Mouse (Mus musculus): ENCODE measurements at regions not wholly inside any gene's neighbourhood (a gene's known extent, or its start where the extent isn't known, plus 50 kb on each side); places are given as distances from the start of the nearest gene placed in this dataset.

GRCm38 (mm10) chr3:80204821-80205220 is 320.5 kb downstream of the Fam198b start:
- no peak overlapping the region for H3K27ac ChIP-seq (ENCODE audit: control insufficient read depth, low read depth, low read length)
- DNase-seq (ENCODE audit: low read depth, low spot score) = no peak
- no peaks in the 10 kb centered on the region for H3K36me3 ChIP-seq (ENCODE audit: control insufficient read depth in 1 of 2, insufficient read depth in 2 of 2, low read length in 2 of 2)
- no peak for TF ChIP-seq TCF12 (IDR thresholded peaks at IDR 0.05; ENCODE audit: low read depth, low read length)
- TF ChIP-seq ZNF384 (IDR thresholded peaks at IDR 0.05; ENCODE audit: low read depth, low read length) = no peak
- no peak for TF ChIP-seq MAX (IDR thresholded peaks at IDR 0.05; ENCODE audit: low read length)
- TF ChIP-seq MYB (IDR thresholded peaks at IDR 0.05; ENCODE audit: low read depth, low read length) = no peak
- no peak for TF ChIP-seq GATA1 (IDR thresholded peaks at IDR 0.05; ENCODE audit: low read depth, low read length)
- no peak for TF ChIP-seq MYC (IDR thresholded peaks at IDR 0.05; ENCODE audit: low read depth, low read length)
- TF ChIP-seq ELF1 (IDR thresholded peaks at IDR 0.05; ENCODE audit: low read depth, low read length) = no peak
- TF ChIP-seq MAZ (IDR thresholded peaks at IDR 0.05; ENCODE audit: low read depth, low read length) = no peak
- TF ChIP-seq BHLHE40 (IDR thresholded peaks at IDR 0.05; ENCODE audit: borderline replicate concordance, low read depth, low read length) = no peak
- TF ChIP-seq POLR2A (IDR thresholded peaks at IDR 0.05; ENCODE audit: control insufficient read depth in 1 of 2, insufficient read depth in 1 of 2, low read depth in 1 of 2, low read length in 2 of 2, poor library complexity in 1 of 2) = no peak
- no peak for TF ChIP-seq CHD1 (IDR thresholded peaks at IDR 0.05; ENCODE audit: low read depth, low read length)
- no peak for TF ChIP-seq NELFE (IDR thresholded peaks at IDR 0.05; ENCODE audit: low read depth, low read length)
- TF ChIP-seq KAT2A (conservative IDR thresholded peaks at IDR 0.05; ENCODE audit: low read depth, low read length) = no peak
- TF ChIP-seq EP300 (IDR thresholded peaks at IDR 0.05; ENCODE audit: low read depth in 1 of 2, low read length in 2 of 2) = no peak
- no peak for TF ChIP-seq RCOR1 (IDR thresholded peaks at IDR 0.05; ENCODE audit: low read depth, low read length)
- no peak for TF ChIP-seq SIN3A (IDR thresholded peaks at IDR 0.05; ENCODE audit: low read length)
- TF ChIP-seq ETS1 (IDR thresholded peaks at IDR 0.05; ENCODE audit: low read depth, low read length) = no peak
- no peak for TF ChIP-seq CHD2 (IDR thresholded peaks at IDR 0.05; ENCODE audit: low read length)
- H3K27me3 ChIP-seq (ENCODE audit: control insufficient read depth in 1 of 2, insufficient read depth in 2 of 2, low read length in 2 of 2) = no peaks in the 10 kb centered on the region
- no peaks in the 10 kb centered on the region for H3K9me3 ChIP-seq (replicated peaks; ENCODE audit: insufficient read depth, low read length)
- H3K4me3 ChIP-seq (ENCODE audit: control insufficient read depth in 1 of 2, insufficient read depth in 1 of 2, low read depth in 2 of 2, low read length in 2 of 2) = no peak overlapping the region
- no peaks in the 10 kb centered on the region for H3K79me2 ChIP-seq (ENCODE audit: control insufficient read depth, insufficient read depth, low read length, poor library complexity)
- H3K9ac ChIP-seq (ENCODE audit: control insufficient read depth, low read depth, low read length, poor library complexity, severe bottlenecking) = no peak overlapping the region
- H3K4me1 ChIP-seq (ENCODE audit: control insufficient read depth in 1 of 2, insufficient read depth in 2 of 2, low read length in 2 of 2) = no peaks in the 10 kb centered on the region

- Histone ChIP-seq H3K36me3 (ENCODE audit: control insufficient read depth in 1 of 2, insufficient read depth in 2 of 2, low read length in 2 of 2) (no peaks in the 10 kb centered on the region), H3K9ac (ENCODE audit: control insufficient read depth, low read depth, low read length, poor library complexity, severe bottlenecking) (no peak overlapping the region), H3K27ac (ENCODE audit: control insufficient read depth, low read depth, low read length) (no peak overlapping the region), H3K4me3 (ENCODE audit: control insufficient read depth in 1 of 2, insufficient read depth in 1 of 2, low read depth in 2 of 2, low read length in 2 of 2) (no peak overlapping the region), H3K27me3 (ENCODE audit: control insufficient read depth in 1 of 2, insufficient read depth in 2 of 2, low read length in 2 of 2) (no peaks in the 10 kb centered on the region), H3K9me3 (replicated peaks; ENCODE audit: insufficient read depth, low read length) (no peaks in the 10 kb centered on the region), H3K4me1 (ENCODE audit: control insufficient read depth in 1 of 2, insufficient read depth in 2 of 2, low read length in 2 of 2) (no peaks in the 10 kb centered on the region), H3K79me2 (ENCODE audit: control insufficient read depth, insufficient read depth, low read length, poor library complexity) (no peaks in the 10 kb centered on the region)
- TF ChIP-seq CHD2 (IDR thresholded peaks at IDR 0.05; ENCODE audit: low read length) = no peak
- TF ChIP-seq MAFK (IDR thresholded peaks at IDR 0.05; ENCODE audit: borderline replicate concordance, low read depth, low read length) = no peak
- TF ChIP-seq TAL1 (IDR thresholded peaks at IDR 0.05; ENCODE audit: low read length) = no peak
- TF ChIP-seq RAD21 (IDR thresholded peaks at IDR 0.05; ENCODE audit: low read depth, low read length) = no peak
- TF ChIP-seq NRF1 (IDR thresholded peaks at IDR 0.05; ENCODE audit: insufficient read depth, low read depth, low read length, poor library complexity, severe bottlenecking) = no peak
- TF ChIP-seq GABPA (IDR thresholded peaks at IDR 0.05; ENCODE audit: low read depth, low read length) = no peak
- TF ChIP-seq TBP (IDR thresholded peaks at IDR 0.05; ENCODE audit: low read depth, low read length) = no peak
- no peak for DNase-seq (ENCODE audit: low read depth, low spot score)
Observed at GRCm38 (mm10) chr3:80205351-80205750, 321.0 kb downstream of the Fam198b start.

Data from MEL (cell line).